Mouse (Mus musculus): ENCODE measurements around the gene Man1a. TPM values are rescaled to one million over a fixed set of nuclear protein-coding genes. Genes with fewer than 3 reads are reported as not detected.

Gene Man1a
- polyA plus RNA-seq, 2 experiments, result 11.9 to 14.2 TPM

GRCm38 (mm10) chr10:54040261-54041165 is 35.9 kb downstream of the Man1a start:
- no peaks in the 10 kb centered on the region for H3K27me3 ChIP-seq (ENCODE audit: control insufficient read depth, insufficient read depth, low read length)
- no peak for DNase-seq (ENCODE audit: low spot score)
- no peak overlapping the region for H3K4me3 ChIP-seq (replicated peaks; ENCODE audit: low read length)
- no peak overlapping the region for H3K9ac ChIP-seq (ENCODE audit: low read depth, low read length, severe bottlenecking)
- H3K27ac ChIP-seq (replicated peaks; ENCODE audit: low read depth, low read length), result no peak overlapping the region
- no peak for TF ChIP-seq POLR2A (IDR thresholded peaks at IDR 0.05; ENCODE audit: borderline replicate concordance, extremely low read depth, insufficient read depth, insufficient read length)
- no peak overlapping the region for H3K4me2 ChIP-seq (replicated peaks; ENCODE audit: low read depth, low read length, severe bottlenecking)
- no peaks in the 10 kb centered on the region for H3K4me1 ChIP-seq (ENCODE audit: control insufficient read depth, insufficient read depth, low read length)
- WGBS, result 80% methylated on average over 11 of the region's 11 CpGs
- ATAC-seq (ENCODE audit: low FRiP score, low read depth), result no peak
- H3K36me3 ChIP-seq (ENCODE audit: control insufficient read depth, insufficient read depth, low read length), result no peaks in the 10 kb centered on the region
- H3K9me3 ChIP-seq (ENCODE audit: control insufficient read depth, low read length), result no peaks in the 10 kb centered on the region

- DNase-seq (ENCODE audit: low spot score) (no peak), ATAC-seq (ENCODE audit: low FRiP score, low read depth) (no peak)
- Histone ChIP-seq H3K4me2 (replicated peaks; ENCODE audit: low read depth, low read length, severe bottlenecking) (no peak overlapping the region), H3K9me3 (ENCODE audit: control insufficient read depth, low read length) (no peaks in the 10 kb centered on the region), H3K4me3 (replicated peaks; ENCODE audit: low read length) (no peak overlapping the region), H3K4me1 (ENCODE audit: control insufficient read depth, insufficient read depth, low read length) (no peaks in the 10 kb centered on the region), H3K27ac (replicated peaks; ENCODE audit: low read depth, low read length) (no peak overlapping the region), H3K36me3 (ENCODE audit: control insufficient read depth, insufficient read depth, low read length) (no peaks in the 10 kb centered on the region), H3K27me3 (ENCODE audit: control insufficient read depth, insufficient read depth, low read length) (no peaks in the 10 kb centered on the region), H3K9ac (ENCODE audit: low read depth, low read length, severe bottlenecking) (no peak overlapping the region)
- TF ChIP-seq POLR2A (IDR thresholded peaks at IDR 0.05; ENCODE audit: borderline replicate concordance, extremely low read depth, insufficient read depth, insufficient read length), result no peak
- WGBS, result 90% methylated on average over 4 of the region's 4 CpGs
Observed at GRCm38 (mm10) chr10:54039754-54040153, 36.7 kb downstream of the Man1a start.

- H3K4me3 ChIP-seq (replicated peaks; ENCODE audit: low read length), result no peak overlapping the region
- no peaks in the 10 kb centered on the region for H3K36me3 ChIP-seq (ENCODE audit: control insufficient read depth, insufficient read depth, low read length)
- no peak overlapping the region for H3K9ac ChIP-seq (ENCODE audit: low read depth, low read length, severe bottlenecking)
- TF ChIP-seq POLR2A (IDR thresholded peaks at IDR 0.05; ENCODE audit: borderline replicate concordance, extremely low read depth, insufficient read depth, insufficient read length), result no peak
- no peaks in the 10 kb centered on the region for H3K4me1 ChIP-seq (ENCODE audit: control insufficient read depth, insufficient read depth, low read length)
- no peak for ATAC-seq (ENCODE audit: low FRiP score, low read depth)
- H3K4me2 ChIP-seq (replicated peaks; ENCODE audit: low read depth, low read length, severe bottlenecking), result no peak overlapping the region
- no peaks in the 10 kb centered on the region for H3K27me3 ChIP-seq (ENCODE audit: control insufficient read depth, insufficient read depth, low read length)
- no peak overlapping the region for H3K27ac ChIP-seq (replicated peaks; ENCODE audit: low read depth, low read length)
- 73% methylated on average over 10 of the region's 10 CpGs for WGBS
- no peak for DNase-seq (ENCODE audit: low spot score)
- H3K9me3 ChIP-seq (ENCODE audit: control insufficient read depth, low read length), result no peaks in the 10 kb centered on the region
Observed at GRCm38 (mm10) chr10:54038734-54039133, 37.7 kb downstream of the Man1a start.

GRCm38 (mm10) chr10:54038180-54038579 is 38.2 kb downstream of the Man1a start:
- Histone ChIP-seq H3K27me3 (ENCODE audit: control insufficient read depth, insufficient read depth, low read length) (no peaks in the 10 kb centered on the region), H3K4me2 (replicated peaks; ENCODE audit: low read depth, low read length, severe bottlenecking) (no peak overlapping the region), H3K9ac (ENCODE audit: low read depth, low read length, severe bottlenecking) (no peak overlapping the region), H3K36me3 (ENCODE audit: control insufficient read depth, insufficient read depth, low read length) (no peaks in the 10 kb centered on the region), H3K4me1 (ENCODE audit: control insufficient read depth, insufficient read depth, low read length) (no peaks in the 10 kb centered on the region), H3K27ac (replicated peaks; ENCODE audit: low read depth, low read length) (no peak overlapping the region), H3K4me3 (replicated peaks; ENCODE audit: low read length) (no peak overlapping the region), H3K9me3 (ENCODE audit: control insufficient read depth, low read length) (no peaks in the 10 kb centered on the region)
- ATAC-seq (ENCODE audit: low FRiP score, low read depth), result no peak
- WGBS, result 74% methylated on average over 5 of the region's 5 CpGs
- no peak for TF ChIP-seq POLR2A (IDR thresholded peaks at IDR 0.05; ENCODE audit: borderline replicate concordance, extremely low read depth, insufficient read depth, insufficient read length)
- no peak for DNase-seq (ENCODE audit: low spot score)

- no peak for TF ChIP-seq POLR2A (IDR thresholded peaks at IDR 0.05; ENCODE audit: borderline replicate concordance, extremely low read depth, insufficient read depth, insufficient read length)
- H3K4me3 ChIP-seq (replicated peaks; ENCODE audit: low read length), result no peak overlapping the region
- H3K27me3 ChIP-seq (ENCODE audit: control insufficient read depth, insufficient read depth, low read length), result no peaks in the 10 kb centered on the region
- 85% methylated on average over 10 of the region's 10 CpGs for WGBS
- no peaks in the 10 kb centered on the region for H3K9me3 ChIP-seq (ENCODE audit: control insufficient read depth, low read length)
- ATAC-seq (ENCODE audit: low FRiP score, low read depth), result no peak
- no peak overlapping the region for H3K9ac ChIP-seq (ENCODE audit: low read depth, low read length, severe bottlenecking)
- H3K4me2 ChIP-seq (replicated peaks; ENCODE audit: low read depth, low read length, severe bottlenecking), result no peak overlapping the region
- no peak for DNase-seq (ENCODE audit: low spot score)
- no peak overlapping the region for H3K27ac ChIP-seq (replicated peaks; ENCODE audit: low read depth, low read length)
- H3K4me1 ChIP-seq (ENCODE audit: control insufficient read depth, insufficient read depth, low read length), result no peaks in the 10 kb centered on the region
- H3K36me3 ChIP-seq (ENCODE audit: control insufficient read depth, insufficient read depth, low read length), result no peaks in the 10 kb centered on the region
Observed at GRCm38 (mm10) chr10:54037348-54038010, 38.9 kb downstream of the Man1a start.
